Mouse (Mus musculus) layer of hippocampus, adult 2 months (tissue): ENCODE measurements around the gene Twf2. TPM values are rescaled to one million over a fixed set of nuclear protein-coding genes. Genes with fewer than 3 reads are reported as not detected.

Experiments
- DNase-seq, 2 experiments: peaks; one replicate each; pipeline ENCODE4 v3.0.0; 2022; ENCODE audit warnings: low spot score in 2 of 2
- H3K27ac ChIP-seq: fragments of 200-600 bp; 2 replicates; pipeline ENCODE4 v1.8.1; 2022
- H3K4me3 ChIP-seq: fragments of 200-600 bp; 2 replicates; pipeline ENCODE4 v1.8.1; 2022; ENCODE audit warnings: mild to moderate bottlenecking
- CTCF ChIP-seq: fragments of 200-600 bp; conservative IDR thresholded peaks from 2 replicates; pipeline ENCODE4 v1.8.1; 2022; ENCODE audit warnings: antibody characterized with exemption, mild to moderate bottlenecking, moderate library complexity
- microRNA-seq, 2 experiments: library from miRNA; unstranded; fragments of <30 nt; microRNA quantifications; one replicate each; pipeline ENCODE4 v1.2.0; 2021
- total RNA-seq, 2 experiments: library from RNA; stranded (reverse); gene quantifications; 2 replicates each; pipeline ENCODE4 v1.2.3; 2021

Twf2 gene
- total RNA-seq, 2 experiments from 2014 or later: 52.4 to 58.9 TPM

DNA sequence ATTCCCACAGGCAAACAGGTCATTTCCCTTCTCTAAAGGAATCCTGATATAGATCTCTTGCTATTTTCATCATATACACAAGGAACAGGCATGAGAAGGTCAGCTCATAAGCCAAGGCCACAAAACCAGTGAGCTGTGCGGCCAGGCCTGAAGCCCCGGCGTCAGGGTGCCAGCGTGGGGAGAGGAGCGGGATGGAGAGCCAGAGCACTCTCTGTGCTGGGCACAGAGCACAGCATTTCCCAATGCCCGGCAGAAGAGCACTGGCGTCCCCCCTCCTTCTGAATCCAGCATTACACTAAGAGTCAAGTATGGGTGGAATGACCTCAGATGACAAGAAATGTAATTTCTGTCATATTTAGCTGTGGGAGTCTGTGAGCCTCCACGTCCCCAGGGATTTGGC is 34.5 kb downstream of the Twf2 start:
- TF ChIP-seq CTCF: no peak
- H3K27ac ChIP-seq: peak overlapping the region; percentile 53
- DNase-seq: no peak
- no peak overlapping the region for H3K4me3 ChIP-seq

GRCm38 (mm10) chr9:106237878-106238277 is 35.0 kb downstream of the Twf2 start:
- no peak for DNase-seq
- H3K4me3 ChIP-seq: no peak overlapping the region
- TF ChIP-seq CTCF: no peak
- peak overlapping the region; percentile 53; the same call in 1 of the 2 replicates for H3K27ac ChIP-seq

GRCm38 (mm10) chr9:106241541-106242164 is 38.7 kb downstream of the Twf2 start:
- peak; percentile 53 for TF ChIP-seq CTCF
- Histone ChIP-seq H3K27ac (peak overlapping the region; percentile 68; the same call in 1 of the 2 replicates), H3K4me3 (no peak overlapping the region)
- DNase-seq: no peak

- Histone ChIP-seq H3K27ac (peak overlapping the region; percentile 68), H3K4me3 (no peak overlapping the region)
- no peak for TF ChIP-seq CTCF
- no peak for DNase-seq
These were observed 40.0 kb downstream of the Twf2 start for GRCm38 (mm10) chr9:106242813-106243488.

DNA sequence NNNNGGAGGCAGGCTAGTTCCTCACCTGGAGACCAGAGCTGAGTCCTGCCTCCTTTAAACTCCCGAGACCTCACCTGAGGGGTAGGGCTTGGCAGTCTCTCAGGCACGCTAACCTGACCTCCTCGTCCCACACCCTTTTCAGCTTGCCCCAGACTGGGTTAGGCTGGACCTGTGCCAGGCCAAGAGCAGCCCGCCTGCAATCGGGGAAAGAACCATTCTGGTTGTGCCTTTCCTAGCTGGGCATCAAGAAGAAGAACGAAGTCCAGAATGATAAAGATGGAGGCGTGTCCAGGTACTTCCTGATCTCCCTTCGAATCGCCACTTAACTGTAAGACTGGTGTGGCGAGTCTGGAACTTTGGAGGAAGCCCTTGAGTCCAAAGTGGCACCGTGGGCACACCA is 46.6 kb downstream of the Twf2 start:
- no peak for TF ChIP-seq CTCF

DNA sequence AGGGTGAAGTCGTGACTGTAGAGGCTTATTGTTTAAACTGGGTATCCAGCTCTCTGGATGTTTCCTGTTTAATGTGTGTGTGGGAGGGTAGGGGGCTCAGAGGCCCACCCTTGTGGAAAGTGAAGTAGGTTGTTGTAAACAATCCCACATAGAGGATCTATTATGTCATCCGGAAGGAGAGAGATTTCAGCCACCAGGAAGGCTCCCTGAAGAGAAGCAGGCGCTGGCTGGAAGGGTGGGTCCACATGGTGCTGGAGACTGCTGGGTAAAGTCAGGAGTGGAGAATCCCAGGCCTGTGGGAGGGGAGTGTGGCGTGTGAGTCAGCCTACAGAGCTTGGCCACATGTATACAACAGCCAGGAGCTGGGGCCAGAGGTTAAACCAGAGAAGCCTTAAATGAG is 47.3 kb downstream of the Twf2 start:
- H3K27ac ChIP-seq: peak overlapping the region; percentile 5; the same call in 1 of the 2 replicates
- no peak for TF ChIP-seq CTCF
- DNase-seq: no peak
- H3K4me3 ChIP-seq: no peak overlapping the region

More for the DNA sequence above, 46.6 kb downstream of the Twf2 start:
- Histone ChIP-seq H3K4me3 (no peak overlapping the region), H3K27ac (peak overlapping the region; percentile 23; the same call in 1 of the 2 replicates)
- no peak for DNase-seq

GRCm38 (mm10) chr9:106251066-106251465 is 48.2 kb downstream of the Twf2 start:
- no peak for DNase-seq
- Histone ChIP-seq H3K4me3 (no peak overlapping the region), H3K27ac (no peak overlapping the region; the same call in 1 of the 2 replicates)
- TF ChIP-seq CTCF: no peak

- Histone ChIP-seq H3K4me3 (no peak overlapping the region), H3K27ac (no peak overlapping the region)
- TF ChIP-seq CTCF: no peak
- DNase-seq: no peak
These were observed 51.1 kb downstream of the Twf2 start for GRCm38 (mm10) chr9:106254001-106254400.

DNA sequence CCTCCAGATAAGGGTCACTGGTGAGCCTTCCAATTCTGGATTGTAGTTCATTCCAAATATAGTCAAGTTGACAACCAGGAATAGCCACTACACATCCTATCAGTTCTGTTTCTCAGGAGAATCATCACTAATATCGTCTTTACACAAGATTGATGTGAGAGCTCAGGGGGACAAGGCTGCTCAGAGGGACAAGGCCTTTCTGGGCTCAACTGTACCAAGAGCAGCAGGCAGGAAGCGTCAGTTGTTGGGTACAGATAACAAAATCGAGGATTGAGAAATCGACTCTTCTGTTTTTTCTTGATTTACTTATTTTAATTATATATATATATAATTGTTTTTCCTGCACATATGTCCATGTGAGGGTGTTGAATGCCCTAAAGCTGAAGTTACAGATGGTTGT is 55.5 kb downstream of the Twf2 start:
- Histone ChIP-seq H3K27ac (no peak overlapping the region), H3K4me3 (no peak overlapping the region)
- DNase-seq: no peak
- no peak for TF ChIP-seq CTCF

DNA sequence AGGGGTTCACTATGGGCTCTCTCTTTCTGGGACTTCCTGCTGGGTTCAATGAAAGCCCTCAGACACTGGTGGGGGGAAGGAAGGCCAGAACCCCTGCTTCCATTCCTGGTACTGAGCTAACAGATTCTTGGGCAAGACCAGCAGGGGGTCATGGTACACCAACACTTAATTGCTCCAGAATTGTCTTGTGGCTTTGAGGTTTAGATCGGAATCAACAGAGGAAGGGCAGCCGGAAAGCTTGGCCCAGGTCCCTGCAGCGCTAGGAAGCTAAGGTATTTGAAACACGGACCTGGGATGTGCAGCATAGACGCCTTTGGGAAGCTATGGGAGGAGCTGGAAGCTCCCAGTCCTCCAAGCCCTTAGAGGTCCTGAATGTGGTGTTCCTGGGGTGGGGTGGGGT is 56.1 kb downstream of the Twf2 start:
- no peak for TF ChIP-seq CTCF
- Histone ChIP-seq H3K4me3 (no peak overlapping the region), H3K27ac (no peak overlapping the region)
- no peak for DNase-seq

- no peak for DNase-seq
- no peak for TF ChIP-seq CTCF
These were observed 58.1 kb downstream of the Twf2 start for GRCm38 (mm10) chr9:106261058-106261457.

DNA sequence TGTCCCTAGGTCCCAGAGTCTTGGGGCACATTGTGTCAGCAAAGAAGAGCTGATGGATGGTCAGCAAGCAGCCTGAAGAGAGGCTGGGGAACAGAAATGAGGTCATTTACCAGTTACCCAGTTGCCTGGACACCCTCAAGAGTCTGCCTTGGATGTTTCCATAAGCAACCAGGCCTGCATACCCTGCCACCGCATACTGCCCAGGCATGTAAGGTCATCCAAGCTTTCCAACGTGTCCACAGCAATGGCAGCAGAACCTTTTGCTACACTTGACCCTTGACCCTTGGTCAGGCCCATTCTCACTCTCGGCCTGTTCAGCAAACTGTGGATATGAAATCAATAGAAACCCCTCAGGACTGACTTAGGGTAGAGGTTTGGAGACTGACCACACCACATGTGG is 58.6 kb downstream of the Twf2 start:
- no peak for DNase-seq

More at GRCm38 (mm10) chr9:106261058-106261457, 58.1 kb downstream of the Twf2 start:
- H3K27ac ChIP-seq: no peak overlapping the region
- no peak overlapping the region for H3K4me3 ChIP-seq

DNA sequence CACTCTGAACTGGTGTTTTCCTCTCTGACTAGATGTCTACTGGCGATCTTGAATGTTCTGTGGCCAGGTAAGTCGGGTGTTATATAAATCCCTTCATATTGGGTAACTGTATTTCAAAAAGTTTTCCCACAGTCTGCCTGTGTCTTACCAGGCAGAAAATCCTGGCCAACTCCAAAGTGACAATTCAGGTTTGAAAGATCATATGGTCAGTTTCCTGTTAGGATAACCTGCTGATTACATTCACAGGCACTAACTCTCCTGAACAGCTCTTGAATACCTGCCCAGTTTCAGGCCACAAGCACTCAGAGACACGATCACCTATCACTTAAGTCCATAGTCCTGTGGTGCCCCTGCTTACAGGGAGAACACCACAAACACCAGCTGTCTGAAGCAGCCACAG is 59.2 kb downstream of the Twf2 start:
- TF ChIP-seq CTCF: no peak
- H3K27ac ChIP-seq: no peak overlapping the region

More for the DNA sequence above, 58.6 kb downstream of the Twf2 start:
- no peak for TF ChIP-seq CTCF
- no peak overlapping the region for H3K4me3 ChIP-seq
- H3K27ac ChIP-seq: no peak overlapping the region

GRCm38 (mm10) chr9:106263381-106263924 is 60.5 kb downstream of the Twf2 start:
- TF ChIP-seq CTCF: no peak
- H3K27ac ChIP-seq: no peak overlapping the region
- no peak overlapping the region for H3K4me3 ChIP-seq
- DNase-seq: no peak

More for the DNA sequence above, 59.2 kb downstream of the Twf2 start:
- DNase-seq: no peak
- H3K4me3 ChIP-seq: no peak overlapping the region

Small RNA genes lying within 50 kb of the gene (microRNA-seq; reads per million reads assigned to microRNA genes)
- gene Mir135a-1 (3.5 to 7.7 reads per million in 2 experiments), gene Mirlet7g (123,838 to 142,604 reads per million in 2 experiments)

Other genes with a start within 250 kb of the Twf2 start
- under 1 TPM; 0.39 to 0.64 TPM for gene Col6a5, start 242.5 kb upstream of the Twf2 start, total RNA-seq
- gene Col6a4, start 106.3 kb upstream of the Twf2 start, total RNA-seq: 1 to 10 TPM in 1 of 2 experiments, under 1 TPM in 1; 0.76 to 2.1 TPM
- gene Glyctk, start 45.0 kb upstream of the Twf2 start, total RNA-seq: 1 to 10 TPM; 4.2 TPM
- gene Wdr82, start 32.2 kb upstream of the Twf2 start, total RNA-seq: 100 to 1,000 TPM; 134 TPM
- 10 to 100 TPM; 19.4 to 21.8 TPM for gene Ppm1m, start 3.4 kb upstream of the Twf2 start, total RNA-seq
- gene Tlr9, start 19.5 kb downstream of the Twf2 start, total RNA-seq: 1 to 10 TPM; 1.4 to 1.5 TPM
- gene Alas1, start 45.5 kb downstream of the Twf2 start, total RNA-seq: 100 to 1,000 TPM; 149 to 154 TPM
- gene Poc1a, start 78.0 kb downstream of the Twf2 start, total RNA-seq: 10 to 100 TPM in 1 of 2 experiments, 1 to 10 TPM in 1; 8.6 to 14.5 TPM
- gene Dusp7, start 165.5 kb downstream of the Twf2 start, total RNA-seq: 10 to 100 TPM; 81.7 to 93.2 TPM
- 100 to 1,000 TPM; 260 to 265 TPM for gene Rpl29, start 226.3 kb downstream of the Twf2 start, total RNA-seq
- 10 to 100 TPM; 15.5 to 16.1 TPM for gene Acy1, start 235.2 kb downstream of the Twf2 start, total RNA-seq
- 10 to 100 TPM; 13.9 to 17.0 TPM for gene Abhd14b, start 244.4 kb downstream of the Twf2 start, total RNA-seq
- 10 to 100 TPM; 39.0 to 39.4 TPM for gene Abhd14a, start 244.6 kb downstream of the Twf2 start, total RNA-seq